Mouse (Mus musculus) cerebellum, postnatal 14 days (tissue): ENCODE measurements around the gene Itga3.
A peak's percentile ranks its signal among the peaks of the same experiment; 100 is the strongest.

ENCODE experiments used
- DNase-seq, 2 experiments: peaks; one replicate each; pipeline ENCODE4 v3.0.0; 2021; ENCODE audit warnings: mixed read lengths in 2 of 2

Gene Itga3

GRCm38 (mm10) chr11:95076536-95077111 is at the start of gene Itga3:
Itga3 (minus strand) TSS chr11:95076801.
- peak; percentile 78 to 83 for DNase-seq

- no peak for DNase-seq
These were observed 48.9 kb upstream of the Itga3 start for GRCm38 (mm10) chr11:95125366-95125948.

- DNase-seq: no peak
These were observed 45.5 kb upstream of the Itga3 start for GRCm38 (mm10) chr11:95122100-95122489.

- no peak for DNase-seq
These were observed 44.8 kb upstream of the Itga3 start for GRCm38 (mm10) chr11:95121161-95122099.

GRCm38 (mm10) chr11:95120633-95121020 is 44.0 kb upstream of the Itga3 start:
- DNase-seq: no peak

- peak in 1 of 2 experiments; percentile 46 for DNase-seq
These were observed 43.5 kb upstream of the Itga3 start, which contains the start of gene Dlx3 for GRCm38 (mm10) chr11:95119990-95120632. Dlx3 (plus strand) TSS chr11:95120119.

GRCm38 (mm10) chr11:95118505-95118904 is 41.9 kb upstream of the Itga3 start:
- peak; percentile 90 to 94 for DNase-seq

GRCm38 (mm10) chr11:95117030-95117429 is 40.4 kb upstream of the Itga3 start:
- DNase-seq: peak; percentile 83 to 84

GRCm38 (mm10) chr11:95110081-95110480 is 33.5 kb upstream of the Itga3 start:
- no peak for DNase-seq

GRCm38 (mm10) chr11:95109000-95109399 is 32.4 kb upstream of the Itga3 start:
- DNase-seq: no peak

- DNase-seq: peak; percentile 95 to 96
These were observed 30.0 kb upstream of the Itga3 start for GRCm38 (mm10) chr11:95106440-95107236.

GRCm38 (mm10) chr11:95105274-95105874 is 28.8 kb upstream of the Itga3 start:
- peak in 1 of 2 experiments; percentile 46 for DNase-seq

GRCm38 (mm10) chr11:95104266-95104665 is 27.7 kb upstream of the Itga3 start:
- no peak for DNase-seq

- peak in 1 of 2 experiments; percentile 71 for DNase-seq
These were observed 25.7 kb upstream of the Itga3 start for GRCm38 (mm10) chr11:95102161-95102904.

- DNase-seq: no peak
These were observed 24.6 kb upstream of the Itga3 start for GRCm38 (mm10) chr11:95101071-95101788.

- no peak for DNase-seq
These were observed 23.8 kb upstream of the Itga3 start for GRCm38 (mm10) chr11:95100393-95100792.

GRCm38 (mm10) chr11:95098346-95099095 is 21.9 kb upstream of the Itga3 start:
- no peak for DNase-seq

GRCm38 (mm10) chr11:95097889-95098288 is 21.3 kb upstream of the Itga3 start:
- no peak for DNase-seq

GRCm38 (mm10) chr11:95096608-95097373 is 20.2 kb upstream of the Itga3 start:
- no peak for DNase-seq
